Mouse (Mus musculus): ENCODE measurements around the gene Ifit2.

Ifit2 gene

GRCm38 (mm10) chr19:34550534-34551223, at the start of gene Ifit2:
Ifit2 (plus strand) TSS chr19:34550694.
- peak; percentile 71 for DNase-seq (ENCODE audit: low read depth)

- peak; percentile 85 for DNase-seq (ENCODE audit: low read depth)
These were observed 49.7 kb upstream of the Ifit2 start for GRCm38 (mm10) chr19:34500763-34501162.

GRCm38 (mm10) chr19:34505161-34505721, 45.3 kb upstream of the Ifit2 start:
- no peak for DNase-seq (ENCODE audit: low read depth)

GRCm38 (mm10) chr19:34510717-34511116, 39.8 kb upstream of the Ifit2 start:
- no peak for DNase-seq (ENCODE audit: low read depth)

GRCm38 (mm10) chr19:34511528-34511927, 39.0 kb upstream of the Ifit2 start:
- DNase-seq (ENCODE audit: low read depth), result no peak

GRCm38 (mm10) chr19:34515681-34516080, 34.8 kb upstream of the Ifit2 start:
- no peak for DNase-seq (ENCODE audit: low read depth)

- no peak for DNase-seq (ENCODE audit: low read depth)
These were observed 34.1 kb upstream of the Ifit2 start for GRCm38 (mm10) chr19:34516346-34516745.

- no peak for DNase-seq (ENCODE audit: low read depth)
These were observed 33.3 kb upstream of the Ifit2 start for GRCm38 (mm10) chr19:34517197-34517596.

GRCm38 (mm10) chr19:34517812-34518594, 32.5 kb upstream of the Ifit2 start:
- no peak for DNase-seq (ENCODE audit: low read depth)

GRCm38 (mm10) chr19:34518786-34519185, 31.7 kb upstream of the Ifit2 start:
- no peak for DNase-seq (ENCODE audit: low read depth)

GRCm38 (mm10) chr19:34519646-34520045, 30.8 kb upstream of the Ifit2 start:
- no peak for DNase-seq (ENCODE audit: low read depth)

- no peak for DNase-seq (ENCODE audit: low read depth)
These were observed 30.4 kb upstream of the Ifit2 start for GRCm38 (mm10) chr19:34520051-34520450.

- DNase-seq (ENCODE audit: low read depth), result no peak
These were observed 29.1 kb upstream of the Ifit2 start for GRCm38 (mm10) chr19:34521361-34521760.

GRCm38 (mm10) chr19:34521978-34522377, 28.5 kb upstream of the Ifit2 start:
- DNase-seq (ENCODE audit: low read depth), result no peak

GRCm38 (mm10) chr19:34523106-34523725, 27.3 kb upstream of the Ifit2 start:
- DNase-seq (ENCODE audit: low read depth), result no peak

- no peak for DNase-seq (ENCODE audit: low read depth)
These were observed 25.8 kb upstream of the Ifit2 start for GRCm38 (mm10) chr19:34524646-34525045.

- DNase-seq (ENCODE audit: low read depth), result no peak
These were observed 24.1 kb upstream of the Ifit2 start for GRCm38 (mm10) chr19:34526321-34526923.

GRCm38 (mm10) chr19:34526941-34527682, 23.4 kb upstream of the Ifit2 start, which contains the start of gene Lipa:
Lipa (minus strand) TSS chr19:34527474.
- DNase-seq (ENCODE audit: low read depth), result peak; percentile 85

GRCm38 (mm10) chr19:34532061-34532751, 18.3 kb upstream of the Ifit2 start:
- DNase-seq (ENCODE audit: low read depth), result no peak

GRCm38 (mm10) chr19:34539422-34539821, 11.1 kb upstream of the Ifit2 start:
- DNase-seq (ENCODE audit: low read depth), result no peak

GRCm38 (mm10) chr19:34546211-34546610, 4.3 kb upstream of the Ifit2 start:
- no peak for DNase-seq (ENCODE audit: low read depth)

All from c-Kit-positive CD71-negative TER-119-negative erythroid progenitor cells, embryonic 14.5 days (primary cell).